Mouse (Mus musculus) midbrain, embryonic 12.5 days (tissue): Measurements from ENCODE around the gene Gng4. TPM values are rescaled to one million over a fixed set of nuclear protein-coding genes. Genes with fewer than 3 reads are reported as not detected.
"Not testable (repeated sequence)": the region's sequence is repeated elsewhere in the genome, so short reads cannot be mapped to it uniquely, and the experiment has no call there.

Source experiments
- ATAC-seq: fragments of 200-750 bp; cut with Nextera tagmentation; 2 replicates; pipeline ENCODE4 v1.8.0; 2017; ENCODE audit warnings: low read depth, moderate TSS enrichment, moderate library complexity; ENCODE audit not compliant: low FRiP score
- H3K27ac ChIP-seq: fragments of 300-500 bp; sonication (generic); replicated peaks from 2 replicates; pipeline ENCODE4 v1.5.1; 2016; ENCODE audit warnings: mild to moderate bottlenecking
- H3K27me3 ChIP-seq: fragments of 300-500 bp; sonication (generic); 2 replicates; pipeline ENCODE4 v1.6.1; 2016; ENCODE audit warnings: mild to moderate bottlenecking
- H3K36me3 ChIP-seq: fragments of 300-500 bp; sonication (generic); 2 replicates; pipeline ENCODE4 v1.6.1; 2016
- H3K4me1 ChIP-seq: fragments of 300-500 bp; sonication (generic); 2 replicates; pipeline ENCODE4 v1.6.1; 2016
- H3K4me2 ChIP-seq: fragments of 300-500 bp; sonication (generic); replicated peaks from 2 replicates; pipeline ENCODE4 v1.6.1; 2016; ENCODE audit warnings: mild to moderate bottlenecking, moderate library complexity
- H3K4me3 ChIP-seq: fragments of 300-500 bp; sonication (generic); 2 replicates; pipeline ENCODE4 v1.5.1; 2016; ENCODE audit warnings: mild to moderate bottlenecking
- H3K9ac ChIP-seq: fragments of 300-500 bp; sonication (generic); replicated peaks from 2 replicates; pipeline ENCODE4 v1.6.1; 2016; ENCODE audit warnings: mild to moderate bottlenecking, moderate library complexity
- H3K9me3 ChIP-seq: fragments of 300-500 bp; sonication (generic); 2 replicates; pipeline ENCODE4 v1.6.1; 2016; ENCODE audit warnings: mild to moderate bottlenecking
- WGBS: fragments of 180-500 bp; shearing (Covaris S2); methylation state at CpG from one replicate; pipeline ENCODE4 v1.1.7; 2016; 5-methylcytosine and 5-hydroxymethylcytosine counted together
- polyA plus RNA-seq: library from polyadenylated mRNA; unstranded; fragments of >200 nt; fragmentation: Nextera tagmentation; extraction: Ambion mirVana; gene quantifications from 2 replicates; pipeline ENCODE4 v1.2.1, GENCODE M21; 2016

Gene Gng4
- polyA plus RNA-seq, 1 experiment from 2014 or later, result 4.2 TPM

DNA sequence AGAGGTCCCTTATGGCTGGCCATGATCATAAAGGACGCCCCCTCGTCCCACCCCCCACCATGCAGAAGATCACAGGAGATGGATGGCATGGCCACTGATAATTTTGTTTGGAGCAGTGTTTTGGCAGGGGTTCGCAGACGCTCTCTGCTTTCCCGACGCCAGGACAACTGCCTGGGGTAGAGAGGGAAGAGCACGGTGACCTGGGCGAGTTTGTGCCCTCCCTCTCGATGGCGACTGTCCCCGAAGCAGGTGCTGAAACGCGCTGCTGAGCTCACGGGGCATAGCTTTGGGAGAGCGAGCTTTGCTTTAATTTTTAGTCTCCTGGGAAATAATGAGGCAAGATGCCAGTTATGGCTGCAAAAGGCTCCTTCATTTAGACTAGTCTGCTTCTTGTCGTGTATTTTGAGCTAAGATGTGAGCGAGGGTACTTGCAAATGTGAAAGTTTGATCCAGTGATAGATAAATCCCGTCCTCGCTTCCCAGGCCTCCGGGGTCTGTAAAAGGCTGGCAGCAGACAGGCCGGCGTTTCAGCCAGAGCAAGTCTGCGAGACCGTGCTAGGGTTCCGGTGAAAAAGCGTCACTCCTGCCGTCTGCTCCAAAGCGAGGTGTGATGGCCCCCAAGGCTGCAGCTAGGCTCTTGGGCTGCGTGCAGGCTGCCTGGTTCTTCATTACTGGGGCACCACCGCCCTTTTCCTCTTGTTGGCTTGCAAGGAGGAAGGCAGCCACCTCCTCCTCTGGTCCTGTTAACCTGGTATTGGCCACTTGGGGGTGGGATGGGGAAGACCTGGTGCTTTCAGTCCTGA lies 1.3 kb downstream of the Gng4 start:
- H3K9ac ChIP-seq, result peak overlapping the region; percentile 49; the same call in 1 of the 2 replicates
- ATAC-seq, result peak; percentile 36; the same call in 1 of the 2 replicates
- WGBS, result under 1% methylated on average over 30 of the region's 30 CpGs
- peak overlapping the region; percentile 90 for H3K4me2 ChIP-seq
- H3K27ac ChIP-seq, result no peak overlapping the region
- no peaks in the 10 kb centered on the region for H3K9me3 ChIP-seq
- peaks cover 17% of the 10 kb centered on the region for H3K4me1 ChIP-seq
- peak overlapping the region; percentile 60 for H3K4me3 ChIP-seq
- no peaks in the 10 kb centered on the region for H3K36me3 ChIP-seq
- H3K27me3 ChIP-seq, result peaks cover 47% of the 10 kb centered on the region

GRCm38 (mm10) chr13:13786971-13787370 lies 3.1 kb downstream of the Gng4 start:
- H3K4me3 ChIP-seq, result no peak overlapping the region
- no peak overlapping the region for H3K9ac ChIP-seq
- no peak overlapping the region for H3K4me2 ChIP-seq
- no peak overlapping the region for H3K27ac ChIP-seq
- H3K4me1 ChIP-seq, result peaks cover 17% of the 10 kb centered on the region
- 86% methylated on average over 6 of the region's 6 CpGs for WGBS
- peaks cover 46% of the 10 kb centered on the region for H3K27me3 ChIP-seq
- H3K36me3 ChIP-seq, result no peaks in the 10 kb centered on the region
- no peaks in the 10 kb centered on the region for H3K9me3 ChIP-seq
- no peak for ATAC-seq

DNA sequence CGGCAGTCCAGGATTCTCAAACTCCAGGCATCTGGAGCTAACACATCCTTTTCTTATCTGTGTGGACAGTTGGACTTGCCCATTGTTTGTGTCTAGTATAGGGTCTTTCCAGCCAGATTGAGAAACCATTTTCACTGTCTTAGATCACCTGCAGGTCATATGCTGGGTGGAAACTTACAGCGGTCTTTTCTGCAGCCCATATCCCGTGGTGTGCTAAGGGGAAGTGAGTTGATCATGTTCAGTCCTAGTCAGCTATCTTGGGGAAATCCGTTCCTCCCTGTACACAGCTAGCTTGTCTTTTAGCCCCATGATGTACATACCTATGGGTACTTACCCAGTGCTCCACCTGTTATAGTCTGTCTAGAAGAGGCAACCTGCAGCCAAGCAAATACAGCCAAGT lies 4.2 kb downstream of the Gng4 start:
- Histone ChIP-seq H3K36me3 (no peaks in the 10 kb centered on the region), H3K4me2 (no peak overlapping the region), H3K9me3 (no peaks in the 10 kb centered on the region), H3K27me3 (peaks cover 37% of the 10 kb centered on the region), H3K27ac (no peak overlapping the region), H3K4me1 (peaks cover 17% of the 10 kb centered on the region), H3K4me3 (no peak overlapping the region), H3K9ac (no peak overlapping the region)
- ATAC-seq, result no peak
- WGBS, result 91% methylated on average over 4 of the region's 4 CpGs

- Histone ChIP-seq H3K4me3 (no peak overlapping the region), H3K9ac (no peak overlapping the region), H3K36me3 (no peaks in the 10 kb centered on the region), H3K27me3 (peaks cover 2% of the 10 kb centered on the region), H3K27ac (no peak overlapping the region), H3K9me3 (no peaks in the 10 kb centered on the region), H3K4me1 (no peaks in the 10 kb centered on the region), H3K4me2 (no peak overlapping the region)
- no peak for ATAC-seq
- 94% methylated on average over 3 of the region's 3 CpGs for WGBS
Observed at GRCm38 (mm10) chr13:13791981-13792380, 8.1 kb downstream of the Gng4 start.

DNA sequence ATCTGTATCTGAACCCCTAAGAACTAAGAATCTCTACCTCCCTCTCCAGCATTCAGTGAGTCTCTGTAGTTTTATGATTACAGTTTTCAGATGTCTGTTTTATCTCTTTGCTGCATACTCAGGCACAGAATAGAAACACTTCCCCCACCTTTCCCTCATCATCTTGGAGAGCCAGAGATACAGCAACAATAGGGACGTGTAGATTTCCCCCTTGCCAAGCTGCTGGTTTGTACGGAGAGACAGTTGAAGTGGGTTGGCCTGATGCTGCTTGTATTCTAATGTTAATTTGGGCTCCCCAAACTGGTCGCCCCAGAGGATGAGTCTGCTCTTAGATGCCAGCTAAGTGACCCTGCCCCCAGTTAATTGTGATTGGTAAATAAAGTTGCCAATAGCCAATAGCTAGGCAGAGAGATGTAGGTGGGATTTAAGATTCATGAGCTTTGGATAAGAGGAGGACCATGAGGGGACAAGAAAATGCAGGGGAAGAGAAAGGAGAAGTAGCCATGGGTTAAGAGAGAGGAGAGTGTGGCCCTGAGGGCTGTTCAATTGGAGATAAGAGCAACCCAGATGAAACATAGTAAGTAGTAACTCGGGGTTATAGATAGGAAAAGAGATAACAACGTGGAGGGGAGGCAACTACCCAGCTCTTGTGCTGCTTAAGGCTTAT lies 11.4 kb downstream of the Gng4 start:
- Histone ChIP-seq H3K27ac (no peak overlapping the region), H3K9me3 (no peaks in the 10 kb centered on the region), H3K4me1 (no peaks in the 10 kb centered on the region), H3K9ac (no peak overlapping the region), H3K27me3 (no peaks in the 10 kb centered on the region), H3K4me2 (no peak overlapping the region), H3K4me3 (no peak overlapping the region), H3K36me3 (no peaks in the 10 kb centered on the region)
- ATAC-seq, result no peak
- 31% methylated on average over 5 of the region's 5 CpGs for WGBS

DNA sequence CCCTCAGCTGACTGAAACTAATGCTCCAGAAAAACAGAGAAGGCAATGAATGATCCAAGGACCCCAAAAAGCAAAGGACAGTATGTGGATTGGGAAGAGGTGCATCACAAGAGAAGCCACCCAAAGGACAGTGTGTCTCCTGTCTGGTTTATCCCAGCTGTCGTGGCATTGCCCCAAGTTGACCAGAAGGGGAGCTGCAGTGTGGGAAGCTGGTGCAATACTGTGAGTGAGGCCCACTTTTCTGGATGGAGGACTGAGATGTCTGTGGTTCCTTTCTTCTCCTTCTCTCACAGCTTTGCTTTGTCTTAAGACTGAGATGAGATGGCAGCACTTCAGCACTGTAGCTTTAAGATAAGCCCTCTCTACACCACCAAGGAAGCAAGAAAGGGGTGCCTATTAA lies 12.2 kb downstream of the Gng4 start:
- Histone ChIP-seq H3K9ac (no peak overlapping the region), H3K27ac (no peak overlapping the region), H3K4me2 (no peak overlapping the region), H3K27me3 (no peaks in the 10 kb centered on the region), H3K9me3 (no peaks in the 10 kb centered on the region), H3K36me3 (no peaks in the 10 kb centered on the region), H3K4me3 (no peak overlapping the region), H3K4me1 (no peaks in the 10 kb centered on the region)
- no peak for ATAC-seq
- 74% methylated on average over 1 of the region's 1 CpGs for WGBS

DNA sequence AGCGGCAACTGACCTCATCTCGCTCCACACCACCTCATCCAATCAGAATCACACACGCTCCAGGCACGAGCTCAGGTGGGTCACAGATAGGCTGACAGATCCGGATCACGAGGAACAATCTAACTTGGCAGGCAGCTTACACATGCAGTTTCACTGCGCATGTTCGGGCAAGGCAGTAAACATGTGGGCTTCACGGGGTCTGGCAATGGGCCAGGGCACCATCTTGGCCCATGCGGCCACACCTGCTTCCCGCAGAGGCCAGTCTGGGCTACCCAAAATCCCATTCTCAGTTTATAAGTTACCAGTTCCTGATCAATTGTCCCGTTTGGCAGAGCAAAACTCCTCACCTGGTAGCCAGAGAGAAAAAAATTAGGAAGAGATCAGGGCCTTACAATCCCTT lies 14.0 kb downstream of the Gng4 start:
- H3K9me3 ChIP-seq, ATAC-seq, H3K27me3 ChIP-seq, H3K9ac ChIP-seq, H3K36me3 ChIP-seq, H3K4me1 ChIP-seq, H3K4me3 ChIP-seq, H3K4me2 ChIP-seq, H3K27ac ChIP-seq: not testable (repeated sequence)
- 94% methylated on average over 12 of the region's 12 CpGs for WGBS

DNA sequence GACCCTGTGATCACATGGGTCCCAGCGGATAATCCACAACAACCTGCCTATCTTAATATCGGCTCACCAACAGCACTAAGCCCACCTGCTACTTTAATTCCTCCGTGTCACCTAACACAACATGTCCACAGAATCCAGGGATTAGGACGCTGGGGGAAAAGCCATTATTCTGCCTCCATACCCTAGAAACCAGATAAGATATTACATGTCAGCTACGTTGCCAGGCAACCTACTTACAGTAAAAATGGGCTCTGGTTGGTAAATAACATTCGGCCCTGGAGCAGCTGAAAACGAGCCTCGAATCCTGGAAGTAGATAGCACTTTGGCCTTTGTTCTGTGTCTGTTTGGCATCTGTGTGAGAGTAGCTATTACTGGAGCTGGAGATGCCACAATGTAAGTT lies 14.9 kb downstream of the Gng4 start:
- no peak for ATAC-seq
- Histone ChIP-seq H3K9me3 (no peaks in the 10 kb centered on the region), H3K27me3 (no peaks in the 10 kb centered on the region), H3K27ac (no peak overlapping the region), H3K4me3 (no peak overlapping the region), H3K36me3 (no peaks in the 10 kb centered on the region), H3K4me1 (no peaks in the 10 kb centered on the region), H3K4me2 (no peak overlapping the region), H3K9ac (no peak overlapping the region)
- 77% methylated on average over 8 of the region's 8 CpGs for WGBS

- 39% methylated on average over 11 of the region's 11 CpGs for WGBS
- Histone ChIP-seq H3K36me3 (no peaks in the 10 kb centered on the region), H3K9ac (no peak overlapping the region)
Observed at GRCm38 (mm10) chr13:13808337-13809132, 24.7 kb downstream of the Gng4 start.

DNA sequence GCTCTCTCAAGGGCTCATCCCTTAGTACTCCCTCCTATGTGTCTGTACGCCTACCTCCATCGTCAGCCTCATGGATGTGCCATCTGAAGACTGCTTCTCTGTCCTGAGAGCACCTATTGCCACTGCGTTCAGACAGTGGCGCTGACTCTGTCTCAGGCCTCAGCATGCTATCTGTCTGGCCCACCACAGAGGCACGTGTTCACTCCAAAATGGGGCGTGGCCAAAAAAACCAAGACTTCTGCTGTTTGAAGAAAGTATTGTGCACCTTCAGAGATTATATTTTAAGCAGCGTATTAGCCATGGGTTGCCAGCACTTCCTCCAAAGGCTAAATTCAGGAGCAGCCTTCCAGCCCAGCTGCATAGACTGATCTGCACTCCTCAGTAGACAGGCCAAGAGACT lies 27.0 kb downstream of the Gng4 start:
- H3K4me1 ChIP-seq, result no peaks in the 10 kb centered on the region
- no peaks in the 10 kb centered on the region for H3K27me3 ChIP-seq
- ATAC-seq, result no peak
- H3K4me2 ChIP-seq, result no peak overlapping the region
- no peaks in the 10 kb centered on the region for H3K9me3 ChIP-seq
- no peak overlapping the region for H3K27ac ChIP-seq
- H3K36me3 ChIP-seq, result no peaks in the 10 kb centered on the region
- 86% methylated on average over 7 of the region's 7 CpGs for WGBS
- no peak overlapping the region for H3K4me3 ChIP-seq
- no peak overlapping the region for H3K9ac ChIP-seq

More at GRCm38 (mm10) chr13:13808337-13809132, 24.7 kb downstream of the Gng4 start:
- no peaks in the 10 kb centered on the region for H3K9me3 ChIP-seq
- peak; percentile 36; the same call in 1 of the 2 replicates for ATAC-seq
- H3K4me3 ChIP-seq, result no peak overlapping the region
- no peaks in the 10 kb centered on the region for H3K27me3 ChIP-seq
- no peak overlapping the region for H3K4me2 ChIP-seq
- H3K4me1 ChIP-seq, result no peaks in the 10 kb centered on the region
- no peak overlapping the region for H3K27ac ChIP-seq

DNA sequence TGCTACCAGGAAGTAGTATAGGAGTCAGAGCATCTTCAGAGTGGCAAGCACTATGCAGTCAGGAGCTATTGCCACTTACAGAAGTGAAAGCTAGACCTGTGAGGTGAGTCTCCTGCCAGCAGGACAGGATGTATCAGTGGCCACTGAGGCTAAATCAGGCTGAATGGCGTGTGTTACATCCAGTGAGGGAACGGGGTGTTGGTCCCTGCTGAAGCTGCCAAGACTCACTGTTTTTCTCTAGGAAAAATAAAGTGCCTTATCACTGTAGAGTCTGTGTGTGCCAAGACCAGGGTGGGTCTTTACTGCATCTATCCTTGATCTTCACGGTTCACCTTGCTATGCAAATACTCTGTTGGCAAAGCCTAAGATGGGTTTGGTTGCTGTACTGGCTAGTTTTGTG lies 34.8 kb downstream of the Gng4 start:
- no peak for ATAC-seq
- Histone ChIP-seq H3K9ac (no peak overlapping the region), H3K9me3 (no peaks in the 10 kb centered on the region), H3K36me3 (no peaks in the 10 kb centered on the region), H3K27ac (no peak overlapping the region), H3K4me1 (no peaks in the 10 kb centered on the region), H3K27me3 (no peaks in the 10 kb centered on the region), H3K4me3 (no peak overlapping the region), H3K4me2 (no peak overlapping the region)
- 83% methylated on average over 3 of the region's 3 CpGs for WGBS
